Mouse (Mus musculus): ENCODE results near the gene Samd8. TPM values are rescaled to one million over a fixed set of nuclear protein-coding genes. Genes with fewer than 3 reads are reported as not detected.

Gene Samd8
- total and polyA plus RNA-seq, 2 experiments from 2014 or later = 28.4 to 67.6 TPM

DNA sequence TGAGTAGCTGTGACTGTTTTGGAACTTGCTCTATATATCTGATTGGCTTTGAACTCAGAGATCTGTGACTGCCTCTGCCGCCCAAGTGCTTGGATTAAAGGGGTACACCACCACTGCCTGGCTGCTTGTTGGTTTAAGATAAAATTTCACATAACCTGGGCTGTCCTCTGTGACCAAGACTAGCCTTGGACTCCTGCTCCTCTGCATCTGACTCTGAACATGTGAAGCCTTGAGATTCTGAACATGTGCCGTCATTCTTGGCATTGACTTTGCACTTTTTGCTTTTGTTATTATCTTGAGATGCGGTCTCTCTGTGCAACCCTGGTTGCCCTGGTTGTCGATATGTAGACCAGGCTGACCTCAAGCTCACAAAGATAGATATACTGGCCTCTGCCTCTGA is 41.4 kb downstream of the Samd8 start:
- H3K27ac ChIP-seq (ENCODE audit: low read depth, low read length) = no peak overlapping the region
- H3K4me1 ChIP-seq (ENCODE audit: insufficient read depth) = no peaks in the 10 kb centered on the region
- H3K9ac ChIP-seq = no peak overlapping the region
- no peaks in the 10 kb centered on the region for H3K27me3 ChIP-seq (ENCODE audit: insufficient read depth, low read length)
- WGBS = 90% methylated on average over 4 of the region's 4 CpGs
- H3K36me3 ChIP-seq (ENCODE audit: insufficient read depth) = peaks cover 23% of the 10 kb centered on the region
- no peak for DNase-seq
- H3K4me2 ChIP-seq (ENCODE audit: low read depth) = no peak overlapping the region
- no peak for ATAC-seq
- no peaks in the 10 kb centered on the region for H3K9me3 ChIP-seq (ENCODE audit: low read length)
- no peak overlapping the region for H3K4me3 ChIP-seq (ENCODE audit: low read depth, low read length)
- TF ChIP-seq CTCF (IDR thresholded peaks at IDR 0.05; ENCODE audit: low read depth) = no peak

- Histone ChIP-seq H3K9ac (no peak overlapping the region), H3K4me1 (ENCODE audit: insufficient read depth) (no peaks in the 10 kb centered on the region), H3K36me3 (ENCODE audit: insufficient read depth) (peaks cover 22% of the 10 kb centered on the region), H3K4me3 (ENCODE audit: low read depth, low read length) (no peak overlapping the region), H3K4me2 (ENCODE audit: low read depth) (no peak overlapping the region), H3K27me3 (ENCODE audit: insufficient read depth, low read length) (no peaks in the 10 kb centered on the region), H3K9me3 (ENCODE audit: low read length) (no peaks in the 10 kb centered on the region), H3K27ac (ENCODE audit: low read depth, low read length) (no peak overlapping the region)
- DNase-seq (no peak), ATAC-seq (no peak)
- no peak for TF ChIP-seq CTCF (IDR thresholded peaks at IDR 0.05; ENCODE audit: low read depth)
- WGBS = 98% methylated on average over 6 of the region's 6 CpGs
Measured at GRCm38 (mm10) chr14:21792250-21792649, 41.9 kb downstream of the Samd8 start.

DNA sequence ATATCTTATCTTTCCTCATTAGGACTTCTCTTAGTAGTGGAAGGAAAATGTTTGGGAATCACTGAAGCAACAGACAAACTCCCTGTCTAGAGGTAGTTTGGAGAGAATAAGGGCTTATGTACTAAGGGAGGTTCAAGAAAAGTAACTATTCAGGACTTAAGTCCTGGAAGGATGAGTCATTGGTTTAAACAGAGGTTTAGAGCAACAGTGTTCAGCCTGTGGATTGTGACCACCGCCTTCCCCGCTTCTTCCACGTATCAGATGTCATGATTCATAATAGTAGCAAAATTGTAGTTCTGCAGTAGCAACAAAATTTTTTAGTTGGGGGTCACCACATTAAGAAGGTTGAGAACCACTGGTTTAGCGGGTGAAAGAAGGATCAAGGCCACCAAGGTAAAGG is 50.3 kb downstream of the Samd8 start:
- Histone ChIP-seq H3K27me3 (ENCODE audit: insufficient read depth, low read length) (no peaks in the 10 kb centered on the region), H3K4me3 (ENCODE audit: low read depth, low read length) (no peak overlapping the region), H3K4me1 (ENCODE audit: insufficient read depth) (no peaks in the 10 kb centered on the region), H3K9me3 (ENCODE audit: low read length) (no peaks in the 10 kb centered on the region), H3K27ac (ENCODE audit: low read depth, low read length) (no peak overlapping the region), H3K9ac (no peak overlapping the region), H3K36me3 (ENCODE audit: insufficient read depth) (peaks cover 4% of the 10 kb centered on the region; the same call in 1 of the 2 replicates), H3K4me2 (ENCODE audit: low read depth) (no peak overlapping the region)
- ATAC-seq (no peak), DNase-seq (no peak)
- TF ChIP-seq CTCF (IDR thresholded peaks at IDR 0.05; ENCODE audit: low read depth) = no peak
- 98% methylated on average over 4 of the region's 4 CpGs for WGBS

GRCm38 (mm10) chr14:21801624-21802023 is 51.3 kb downstream of the Samd8 start:
- WGBS = 77% methylated on average over 7 of the region's 7 CpGs
- no peak overlapping the region for H3K4me2 ChIP-seq (ENCODE audit: low read depth)
- no peaks in the 10 kb centered on the region for H3K4me1 ChIP-seq (ENCODE audit: insufficient read depth)
- no peak overlapping the region for H3K9ac ChIP-seq
- ATAC-seq (no peak), DNase-seq (no peak)
- no peak overlapping the region for H3K4me3 ChIP-seq (ENCODE audit: low read depth, low read length)
- peaks cover 4% of the 10 kb centered on the region; the same call in 1 of the 2 replicates for H3K36me3 ChIP-seq (ENCODE audit: insufficient read depth)
- no peaks in the 10 kb centered on the region for H3K9me3 ChIP-seq (ENCODE audit: low read length)
- no peaks in the 10 kb centered on the region for H3K27me3 ChIP-seq (ENCODE audit: insufficient read depth, low read length)
- TF ChIP-seq CTCF (IDR thresholded peaks at IDR 0.05; ENCODE audit: low read depth) = no peak
- H3K27ac ChIP-seq (ENCODE audit: low read depth, low read length) = no peak overlapping the region

- Histone ChIP-seq H3K36me3 (ENCODE audit: insufficient read depth) (peaks cover 4% of the 10 kb centered on the region; the same call in 1 of the 2 replicates), H3K9me3 (ENCODE audit: low read length) (no peaks in the 10 kb centered on the region), H3K27ac (ENCODE audit: low read depth, low read length) (no peak overlapping the region), H3K9ac (no peak overlapping the region), H3K4me1 (ENCODE audit: insufficient read depth) (no peaks in the 10 kb centered on the region), H3K27me3 (ENCODE audit: insufficient read depth, low read length) (no peaks in the 10 kb centered on the region), H3K4me3 (ENCODE audit: low read depth, low read length) (no peak overlapping the region), H3K4me2 (ENCODE audit: low read depth) (no peak overlapping the region)
- no peak for TF ChIP-seq CTCF (IDR thresholded peaks at IDR 0.05; ENCODE audit: low read depth)
- DNase-seq (no peak), ATAC-seq (no peak)
- 92% methylated on average over 6 of the region's 6 CpGs for WGBS
Measured at GRCm38 (mm10) chr14:21802543-21803206, 52.3 kb downstream of the Samd8 start.

DNA sequence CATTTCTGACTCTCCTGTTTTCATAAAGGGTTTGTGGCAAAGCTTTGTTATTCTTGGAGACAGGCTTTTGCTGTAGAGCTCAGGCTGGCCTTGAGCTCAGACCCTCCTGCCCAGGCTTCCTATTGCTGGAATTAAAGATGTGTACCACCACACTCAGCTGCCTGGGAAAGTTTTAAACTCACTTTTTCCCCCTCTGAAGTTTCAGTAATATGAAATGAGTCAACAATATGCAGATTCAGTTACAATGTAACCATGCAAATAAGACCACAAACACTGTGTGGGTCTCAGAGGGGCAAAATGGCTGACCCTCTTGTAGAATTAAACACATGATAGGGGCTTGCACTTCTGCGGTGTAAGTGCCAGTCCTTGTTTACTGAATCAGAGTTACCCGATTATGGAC is 55.9 kb downstream of the Samd8 start:
- no peak for TF ChIP-seq CTCF (IDR thresholded peaks at IDR 0.05; ENCODE audit: low read depth)
- WGBS = 92% methylated on average over 2 of the region's 2 CpGs
- Histone ChIP-seq H3K4me1 (ENCODE audit: insufficient read depth) (no peaks in the 10 kb centered on the region), H3K27me3 (ENCODE audit: insufficient read depth, low read length) (no peaks in the 10 kb centered on the region), H3K9ac (no peak overlapping the region), H3K9me3 (ENCODE audit: low read length) (no peaks in the 10 kb centered on the region), H3K27ac (ENCODE audit: low read depth, low read length) (no peak overlapping the region), H3K36me3 (ENCODE audit: insufficient read depth) (no peaks in the 10 kb centered on the region), H3K4me3 (ENCODE audit: low read depth, low read length) (no peak overlapping the region), H3K4me2 (ENCODE audit: low read depth) (no peak overlapping the region)
- ATAC-seq (no peak), DNase-seq (no peak)

DNA sequence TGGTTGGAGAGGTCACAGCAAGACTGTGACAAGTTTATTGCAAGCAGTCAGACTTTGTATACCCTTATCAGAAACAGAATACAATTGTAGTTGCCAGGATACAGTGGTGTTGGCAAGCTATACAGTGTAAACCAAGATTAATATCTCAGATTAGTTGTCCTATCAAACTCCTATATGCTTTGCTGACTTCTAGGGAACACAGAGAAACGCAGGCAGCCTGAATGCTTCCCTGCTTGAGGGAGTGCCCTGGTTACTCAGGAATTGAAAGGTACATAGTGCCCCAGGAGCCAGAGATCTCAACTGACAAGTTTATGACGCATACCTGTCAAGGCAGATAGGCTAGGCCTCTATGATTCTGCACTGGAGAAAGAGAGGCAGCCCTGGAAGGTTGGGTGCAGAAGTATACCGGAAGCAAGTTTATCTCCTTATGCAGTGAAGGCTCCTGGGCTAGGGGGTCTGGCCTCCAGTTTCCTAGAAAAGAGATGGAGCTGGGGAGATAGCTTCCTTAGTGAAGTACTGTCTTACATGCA is 56.4 kb downstream of the Samd8 start:
- Histone ChIP-seq H3K4me3 (ENCODE audit: low read depth, low read length) (no peak overlapping the region), H3K4me1 (ENCODE audit: insufficient read depth) (no peaks in the 10 kb centered on the region), H3K4me2 (ENCODE audit: low read depth) (no peak overlapping the region), H3K27ac (ENCODE audit: low read depth, low read length) (no peak overlapping the region), H3K9ac (no peak overlapping the region), H3K9me3 (ENCODE audit: low read length) (no peaks in the 10 kb centered on the region), H3K27me3 (ENCODE audit: insufficient read depth, low read length) (no peaks in the 10 kb centered on the region), H3K36me3 (ENCODE audit: insufficient read depth) (no peaks in the 10 kb centered on the region)
- TF ChIP-seq CTCF (IDR thresholded peaks at IDR 0.05; ENCODE audit: low read depth) = no peak
- DNase-seq (no peak), ATAC-seq (no peak)
- 96% methylated on average over 3 of the region's 3 CpGs for WGBS

Measured in forebrain, postnatal 0 days (tissue).